Mouse (Mus musculus) kidney, embryonic 15.5 days (tissue): ENCODE results near the gene Meis2. TPM values are rescaled to one million over a fixed set of nuclear protein-coding genes. Genes with fewer than 3 reads are reported as not detected.

Source experiments
- ATAC-seq: fragments of 200-750 bp; cut with Nextera tagmentation; replicated peaks from 2 replicates; pipeline ENCODE4 v1.8.0; 2017; ENCODE audit warnings: moderate TSS enrichment; ENCODE audit not compliant: low FRiP score
- H3K27ac ChIP-seq: fragments of 300-500 bp; sonication (generic); 2 replicates; pipeline ENCODE4 v1.5.1; 2015; ENCODE audit warnings: mild to moderate bottlenecking, inconsistent platforms
- H3K27me3 ChIP-seq: fragments of 300-500 bp; sonication (generic); 2 replicates; pipeline ENCODE4 v1.6.1; 2015; ENCODE audit warnings: inconsistent platforms
- H3K36me3 ChIP-seq: fragments of 300-500 bp; sonication (generic); 2 replicates; pipeline ENCODE4 v1.6.1; 2015; ENCODE audit warnings: inconsistent platforms
- H3K4me1 ChIP-seq: fragments of 300-500 bp; sonication (generic); 2 replicates; pipeline ENCODE4 v1.6.1; 2015; ENCODE audit warnings: inconsistent platforms
- H3K4me2 ChIP-seq: fragments of 300-500 bp; sonication (generic); 2 replicates; pipeline ENCODE4 v1.6.1; 2015; ENCODE audit warnings: moderate library complexity, mild to moderate bottlenecking, inconsistent platforms
- H3K4me3 ChIP-seq: fragments of 300-500 bp; sonication (generic); replicated peaks from 2 replicates; pipeline ENCODE4 v1.5.1; 2015; ENCODE audit warnings: mild to moderate bottlenecking, inconsistent platforms
- H3K9ac ChIP-seq: fragments of 300-500 bp; sonication (generic); 2 replicates; pipeline ENCODE4 v1.6.1; 2015; ENCODE audit warnings: mild to moderate bottlenecking, inconsistent platforms
- H3K9me3 ChIP-seq: fragments of 300-500 bp; sonication (generic); replicated peaks from 2 replicates; pipeline ENCODE4 v1.6.1; 2016; ENCODE audit warnings: inconsistent platforms
- WGBS: fragments of 180-500 bp; shearing (Covaris S2); methylation state at CpG from one replicate; pipeline ENCODE4 v1.1.7; 2015; ENCODE audit warnings: mixed read lengths; 5-methylcytosine and 5-hydroxymethylcytosine counted together
- polyA plus RNA-seq: library from polyadenylated mRNA; unstranded; fragments of >200 nt; fragmentation: Nextera tagmentation; extraction: Ambion mirVana; gene quantifications from 2 replicates; pipeline ENCODE4 v1.2.1, GENCODE M21; 2015

Meis2 gene
- polyA plus RNA-seq, 1 experiment from 2014 or later = 94.3 TPM

GRCm38 (mm10) chr2:115897559-115897958, 168.1 kb downstream of the Meis2 start:
- Histone ChIP-seq H3K4me1 (peaks cover 63% of the 10 kb centered on the region), H3K27me3 (no peaks in the 10 kb centered on the region), H3K4me3 (no peak overlapping the region), H3K27ac (peak overlapping the region; percentile 51; the same call in 1 of the 2 replicates), H3K9ac (no peak overlapping the region), H3K9me3 (no peaks in the 10 kb centered on the region), H3K4me2 (no peak overlapping the region), H3K36me3 (peaks cover 12% of the 10 kb centered on the region; the same call in 1 of the 2 replicates)
- WGBS = 24% methylated on average over 5 of the region's 5 CpGs
- no peak for ATAC-seq

- no peak overlapping the region for H3K4me3 ChIP-seq
- H3K27me3 ChIP-seq = no peaks in the 10 kb centered on the region
- 0 out of 2 replicates have a peak overlapping the region, but pooled peaks have one; percentile 27 for H3K27ac ChIP-seq
- H3K9ac ChIP-seq = no peak overlapping the region
- H3K4me2 ChIP-seq = no peak overlapping the region
- ATAC-seq = no peak
- WGBS = 9% methylated on average over 2 of the region's 2 CpGs
- peaks cover 9% of the 10 kb centered on the region; the same call in 1 of the 2 replicates for H3K36me3 ChIP-seq
- H3K4me1 ChIP-seq = peaks cover 67% of the 10 kb centered on the region
- no peaks in the 10 kb centered on the region for H3K9me3 ChIP-seq
These were observed 168.6 kb downstream of the Meis2 start for GRCm38 (mm10) chr2:115897001-115897400.

GRCm38 (mm10) chr2:115895717-115896116, 169.9 kb downstream of the Meis2 start:
- peaks cover 71% of the 10 kb centered on the region for H3K4me1 ChIP-seq
- no peak overlapping the region for H3K9ac ChIP-seq
- ATAC-seq = peak; percentile 50
- 53% methylated on average over 3 of the region's 3 CpGs for WGBS
- H3K27me3 ChIP-seq = no peaks in the 10 kb centered on the region
- H3K4me3 ChIP-seq = no peak overlapping the region
- no peak overlapping the region for H3K4me2 ChIP-seq
- H3K36me3 ChIP-seq = 0 out of 2 replicates have a peak, but pooled peaks cover 2% of the 10 kb centered on the region
- peak overlapping the region; percentile 69 for H3K27ac ChIP-seq
- no peaks in the 10 kb centered on the region for H3K9me3 ChIP-seq

- Histone ChIP-seq H3K4me1 (peaks cover 71% of the 10 kb centered on the region), H3K4me2 (no peak overlapping the region), H3K9ac (no peak overlapping the region), H3K27ac (peak overlapping the region; percentile 69), H3K27me3 (no peaks in the 10 kb centered on the region), H3K9me3 (no peaks in the 10 kb centered on the region), H3K36me3 (0 out of 2 replicates have a peak, but pooled peaks cover 2% of the 10 kb centered on the region), H3K4me3 (no peak overlapping the region)
- 8% methylated on average over 2 of the region's 2 CpGs for WGBS
- peak; percentile 63 for ATAC-seq
These were observed 170.4 kb downstream of the Meis2 start for GRCm38 (mm10) chr2:115895256-115895655.

- 0 out of 2 replicates have a peak, but pooled peaks cover 2% of the 10 kb centered on the region for H3K36me3 ChIP-seq
- H3K9ac ChIP-seq = no peak overlapping the region
- ATAC-seq = no peak
- no peaks in the 10 kb centered on the region for H3K9me3 ChIP-seq
- H3K27me3 ChIP-seq = no peaks in the 10 kb centered on the region
- H3K4me2 ChIP-seq = no peak overlapping the region
- H3K4me3 ChIP-seq = no peak overlapping the region
- H3K4me1 ChIP-seq = peaks cover 66% of the 10 kb centered on the region
- no peak overlapping the region for H3K27ac ChIP-seq
- 90% methylated on average over 6 of the region's 6 CpGs for WGBS
These were observed 172.5 kb downstream of the Meis2 start for GRCm38 (mm10) chr2:115893113-115893512.

GRCm38 (mm10) chr2:115890715-115891114, 174.9 kb downstream of the Meis2 start:
- 22% methylated on average over 2 of the region's 2 CpGs for WGBS
- Histone ChIP-seq H3K9me3 (no peaks in the 10 kb centered on the region), H3K27ac (peak overlapping the region; percentile 69), H3K4me2 (peak overlapping the region; percentile 26), H3K4me3 (no peak overlapping the region), H3K36me3 (peaks cover 14% of the 10 kb centered on the region), H3K4me1 (peaks cover 45% of the 10 kb centered on the region), H3K27me3 (no peaks in the 10 kb centered on the region), H3K9ac (no peak overlapping the region)
- ATAC-seq = peak; percentile 80

- Histone ChIP-seq H3K9me3 (no peaks in the 10 kb centered on the region), H3K4me3 (no peak overlapping the region), H3K4me1 (peaks cover 38% of the 10 kb centered on the region), H3K4me2 (no peak overlapping the region), H3K9ac (no peak overlapping the region), H3K27me3 (no peaks in the 10 kb centered on the region), H3K27ac (no peak overlapping the region), H3K36me3 (peaks cover 16% of the 10 kb centered on the region)
- WGBS = 64% methylated on average over 3 of the region's 3 CpGs
- ATAC-seq = no peak
These were observed 175.6 kb downstream of the Meis2 start for GRCm38 (mm10) chr2:115890030-115890429.

GRCm38 (mm10) chr2:115889212-115889611, 176.4 kb downstream of the Meis2 start:
- peaks cover 16% of the 10 kb centered on the region for H3K36me3 ChIP-seq
- H3K4me2 ChIP-seq = no peak overlapping the region
- peak overlapping the region; percentile 38; the same call in 1 of the 2 replicates for H3K27ac ChIP-seq
- peaks cover 35% of the 10 kb centered on the region for H3K4me1 ChIP-seq
- H3K4me3 ChIP-seq = no peak overlapping the region
- H3K9ac ChIP-seq = no peak overlapping the region
- no peaks in the 10 kb centered on the region for H3K27me3 ChIP-seq
- 70% methylated on average over 4 of the region's 4 CpGs for WGBS
- H3K9me3 ChIP-seq = no peaks in the 10 kb centered on the region
- ATAC-seq = 0 out of 2 replicates have a peak, but pooled peaks have one; percentile 44

- Histone ChIP-seq H3K4me2 (no peak overlapping the region), H3K4me1 (peaks cover 33% of the 10 kb centered on the region), H3K36me3 (peaks cover 19% of the 10 kb centered on the region), H3K27ac (peak overlapping the region; percentile 38; the same call in 1 of the 2 replicates), H3K27me3 (no peaks in the 10 kb centered on the region), H3K9me3 (no peaks in the 10 kb centered on the region), H3K9ac (no peak overlapping the region), H3K4me3 (no peak overlapping the region)
- WGBS = 45% methylated on average over 5 of the region's 5 CpGs
- no peak for ATAC-seq
These were observed 177.1 kb downstream of the Meis2 start for GRCm38 (mm10) chr2:115888336-115889077.

- Histone ChIP-seq H3K27me3 (no peaks in the 10 kb centered on the region), H3K4me2 (no peak overlapping the region), H3K27ac (no peak overlapping the region), H3K36me3 (peaks cover 23% of the 10 kb centered on the region), H3K9ac (no peak overlapping the region), H3K4me1 (peaks cover 29% of the 10 kb centered on the region), H3K9me3 (no peaks in the 10 kb centered on the region), H3K4me3 (no peak overlapping the region)
- 41% methylated on average over 1 of the region's 1 CpGs for WGBS
- ATAC-seq = no peak
These were observed 178.0 kb downstream of the Meis2 start for GRCm38 (mm10) chr2:115887631-115888030.

- Histone ChIP-seq H3K27me3 (no peaks in the 10 kb centered on the region), H3K4me2 (no peak overlapping the region)
- WGBS = 69% methylated on average over 9 of the region's 9 CpGs
These were observed 181.5 kb downstream of the Meis2 start for GRCm38 (mm10) chr2:115884184-115884583.

GRCm38 (mm10) chr2:115883520-115883919, 182.1 kb downstream of the Meis2 start:
- WGBS = 72% methylated on average over 10 of the region's 10 CpGs
- ATAC-seq = no peak

More at GRCm38 (mm10) chr2:115884184-115884583, 181.5 kb downstream of the Meis2 start:
- no peak for ATAC-seq
- peaks cover 14% of the 10 kb centered on the region for H3K4me1 ChIP-seq
- H3K9me3 ChIP-seq = no peaks in the 10 kb centered on the region
- H3K36me3 ChIP-seq = peaks cover 23% of the 10 kb centered on the region
- no peak overlapping the region for H3K4me3 ChIP-seq
- no peak overlapping the region for H3K9ac ChIP-seq
- no peak overlapping the region for H3K27ac ChIP-seq

More at GRCm38 (mm10) chr2:115883520-115883919, 182.1 kb downstream of the Meis2 start:
- peaks cover 10% of the 10 kb centered on the region for H3K4me1 ChIP-seq
- H3K27ac ChIP-seq = no peak overlapping the region
- H3K4me2 ChIP-seq = no peak overlapping the region
- H3K36me3 ChIP-seq = peaks cover 23% of the 10 kb centered on the region
- H3K27me3 ChIP-seq = no peaks in the 10 kb centered on the region
- H3K9ac ChIP-seq = no peak overlapping the region
- no peak overlapping the region for H3K4me3 ChIP-seq
- no peaks in the 10 kb centered on the region for H3K9me3 ChIP-seq
